Mouse (Mus musculus): Measurements from ENCODE around the gene Lrfn2.

Lrfn2 gene

DNA sequence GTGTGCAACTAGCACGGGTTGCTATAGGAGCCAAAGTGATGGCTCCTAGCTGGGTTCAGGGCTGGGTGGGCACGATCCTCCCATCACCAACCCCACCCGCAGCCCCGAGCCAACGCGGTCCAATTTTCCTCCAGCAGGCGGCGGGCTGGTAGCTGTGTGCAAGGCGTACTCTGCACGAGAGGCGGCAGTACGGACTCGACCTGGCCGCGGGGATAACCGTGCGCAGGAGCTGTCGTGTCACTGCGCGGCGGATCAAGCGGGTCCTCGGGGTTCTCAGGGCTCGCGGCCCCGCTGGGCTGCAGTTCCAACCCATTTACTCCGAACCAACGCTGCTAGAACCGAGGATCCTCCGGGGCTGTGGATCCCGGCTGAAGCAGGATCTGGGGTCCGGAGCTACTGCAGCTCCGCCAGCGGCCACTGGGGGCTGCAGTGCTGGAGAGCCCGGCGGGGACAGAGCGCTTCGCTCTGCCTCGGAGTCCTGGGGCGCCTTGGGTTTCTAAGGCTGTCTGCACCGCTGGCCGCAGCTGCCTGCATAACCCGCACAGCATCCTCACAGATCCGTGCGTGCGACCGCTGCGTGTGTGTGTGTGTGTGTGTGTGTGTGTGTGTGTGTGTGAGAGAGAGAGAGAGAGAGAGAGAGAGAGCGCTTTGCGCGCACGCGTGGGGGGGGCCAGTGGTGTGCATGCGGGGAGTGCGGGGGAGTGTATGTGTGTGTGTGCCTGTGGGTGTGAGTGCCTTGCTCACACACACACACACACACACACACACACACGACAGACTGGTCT lies at the start of gene Lrfn2:
Lrfn2 (plus strand) TSS at position 759 of the 785 bp plus-strand sequence.
- DNase-seq, result peak; percentile 91 to 93

GRCm38 (mm10) chr17:48887472-48888385 lies 44.5 kb upstream of the Lrfn2 start:
- no peak for DNase-seq

- DNase-seq, result no peak
These were observed 26.7 kb upstream of the Lrfn2 start for GRCm38 (mm10) chr17:48905286-48906040.

- no peak for DNase-seq
These were observed 18.7 kb upstream of the Lrfn2 start for GRCm38 (mm10) chr17:48913437-48913836.

- DNase-seq, result no peak
These were observed 14.8 kb upstream of the Lrfn2 start for GRCm38 (mm10) chr17:48917411-48917810.

DNA sequence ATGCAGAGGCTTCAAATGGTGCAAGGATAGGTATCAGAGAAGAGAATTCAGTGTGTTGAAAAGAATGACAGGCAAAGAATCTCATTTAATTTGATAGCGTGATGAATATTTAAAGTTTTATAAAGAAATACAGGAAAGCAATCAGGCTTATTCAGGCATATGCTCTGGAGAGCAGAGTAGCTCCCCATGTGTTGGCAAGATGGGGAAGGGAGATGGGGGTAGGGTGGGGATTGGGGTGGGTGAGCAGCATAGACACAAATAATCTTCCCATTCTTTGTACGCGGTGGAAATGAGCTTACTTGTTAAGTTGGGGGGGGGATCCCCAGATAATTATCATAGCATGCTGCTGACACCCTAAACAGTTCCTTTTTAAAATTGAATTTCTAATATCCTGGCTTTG lies 13.7 kb upstream of the Lrfn2 start:
- no peak for DNase-seq

- DNase-seq, result no peak
These were observed 9.3 kb upstream of the Lrfn2 start for GRCm38 (mm10) chr17:48922905-48923304.

GRCm38 (mm10) chr17:48925426-48925825 lies 6.8 kb upstream of the Lrfn2 start:
- no peak for DNase-seq

GRCm38 (mm10) chr17:48930994-48931393 lies 1.2 kb upstream of the Lrfn2 start:
- DNase-seq, result peak in 1 of 2 experiments; percentile 33

DNA sequence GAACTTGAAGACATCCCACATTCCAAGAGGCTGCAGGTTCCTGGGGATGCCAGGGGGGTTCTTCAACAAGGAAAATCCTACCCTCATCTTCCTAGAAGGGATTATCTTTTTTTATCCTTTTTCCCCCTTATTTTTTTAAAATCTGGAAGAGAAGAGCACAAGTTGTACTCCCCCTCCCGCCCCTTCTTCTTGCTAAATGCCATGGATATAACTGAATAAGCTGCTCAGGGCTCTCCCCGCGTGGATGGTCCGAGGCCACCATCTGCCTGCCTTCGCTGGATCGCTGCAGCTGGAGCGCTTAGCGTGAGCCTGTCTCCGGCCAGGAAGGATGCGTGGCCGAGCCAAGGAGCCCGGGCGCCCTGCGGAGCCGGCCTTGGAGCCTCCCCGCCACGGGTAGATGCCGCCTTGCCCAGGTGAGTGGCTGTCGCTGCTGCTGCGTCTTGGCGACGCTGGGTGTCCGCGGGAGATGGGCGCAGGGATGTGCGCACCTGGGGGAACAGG lies 277 bp downstream of the Lrfn2 start:
- peak; percentile 45 to 47 for DNase-seq

GRCm38 (mm10) chr17:48932916-48933315 lies 737 bp downstream of the Lrfn2 start:
- DNase-seq, result no peak

- DNase-seq, result no peak
These were observed 3.0 kb downstream of the Lrfn2 start for GRCm38 (mm10) chr17:48935201-48935600.

DNA sequence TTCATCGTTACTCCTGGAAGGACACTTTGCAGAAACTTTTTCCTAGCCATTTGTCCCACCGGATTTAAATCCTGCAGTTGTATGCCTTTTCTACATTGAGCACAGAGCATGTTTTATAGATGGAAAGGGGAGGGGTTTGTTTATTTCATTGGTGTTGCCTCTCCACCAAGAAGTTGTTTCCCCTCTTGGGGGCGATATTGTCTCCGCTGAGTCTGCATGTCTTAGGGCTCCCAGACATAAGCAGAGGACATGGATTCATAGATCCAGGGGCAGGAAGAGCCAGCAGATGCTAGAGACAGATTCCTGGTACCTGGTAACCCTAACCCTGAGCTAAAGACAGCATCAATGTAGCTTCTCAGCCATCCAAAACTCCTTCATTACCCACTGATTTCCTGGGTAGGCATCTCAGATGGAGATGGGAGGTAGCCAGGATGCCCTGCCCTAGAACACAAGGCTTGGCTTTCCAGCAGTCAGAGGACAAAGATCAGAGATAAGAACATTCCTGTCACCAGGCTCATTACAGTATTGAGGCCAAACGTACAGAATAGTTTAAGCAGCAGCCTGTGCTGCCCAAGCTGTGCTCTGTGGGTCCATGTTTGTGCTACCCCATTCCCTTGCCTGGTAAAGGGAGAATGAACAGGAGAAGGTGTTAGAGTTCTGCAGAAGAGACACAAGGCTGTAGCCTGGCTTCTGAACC lies 4.4 kb downstream of the Lrfn2 start:
- peak in 1 of 2 experiments; percentile 55 for DNase-seq

DNA sequence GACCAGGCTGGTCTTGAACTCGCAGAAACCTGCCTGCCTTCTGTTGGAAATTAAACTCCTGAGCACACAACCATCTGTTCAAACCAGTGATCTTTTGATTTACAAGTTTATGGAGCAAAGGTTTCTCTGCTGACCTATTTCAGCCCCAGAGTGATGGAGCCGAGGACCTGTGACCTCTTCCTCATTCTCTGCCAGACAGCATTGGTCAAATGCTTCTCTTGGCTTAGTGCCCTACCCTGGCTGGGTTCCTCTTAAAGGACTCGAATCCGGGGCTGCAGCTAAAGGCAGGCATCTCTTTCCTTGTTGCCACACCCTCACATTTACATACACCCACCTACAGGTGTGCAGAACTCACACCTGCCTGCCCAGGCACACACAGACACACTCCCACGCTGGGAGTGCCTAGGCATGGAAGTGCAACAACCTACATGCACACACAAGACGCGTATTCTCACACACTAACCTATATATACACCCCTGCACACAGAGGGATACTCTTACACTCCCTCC lies 6.6 kb downstream of the Lrfn2 start:
- peak; percentile 46 to 61 for DNase-seq

DNA sequence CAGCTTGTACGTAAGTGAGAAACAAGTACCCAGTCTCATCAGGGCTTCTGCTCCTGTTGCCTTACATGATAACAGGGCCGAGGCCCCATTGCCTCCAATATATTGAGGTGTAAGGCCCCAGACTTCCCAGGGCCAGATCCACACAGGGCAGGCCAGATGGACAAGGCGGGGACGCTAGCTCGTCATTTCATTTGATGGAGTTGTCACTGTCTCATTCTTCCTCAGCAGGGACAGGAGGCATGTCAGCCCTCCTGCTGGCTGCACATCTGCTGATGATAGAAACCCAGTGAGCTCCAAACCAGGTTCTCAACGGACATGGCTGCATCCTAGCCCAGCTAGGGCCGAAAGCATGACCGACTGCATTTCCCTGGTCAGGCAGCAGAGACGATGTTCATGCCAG lies 14.1 kb downstream of the Lrfn2 start:
- peak; percentile 84 to 89 for DNase-seq

GRCm38 (mm10) chr17:48946765-48947164 lies 14.6 kb downstream of the Lrfn2 start:
- peak in 1 of 2 experiments; percentile 24 for DNase-seq

DNA sequence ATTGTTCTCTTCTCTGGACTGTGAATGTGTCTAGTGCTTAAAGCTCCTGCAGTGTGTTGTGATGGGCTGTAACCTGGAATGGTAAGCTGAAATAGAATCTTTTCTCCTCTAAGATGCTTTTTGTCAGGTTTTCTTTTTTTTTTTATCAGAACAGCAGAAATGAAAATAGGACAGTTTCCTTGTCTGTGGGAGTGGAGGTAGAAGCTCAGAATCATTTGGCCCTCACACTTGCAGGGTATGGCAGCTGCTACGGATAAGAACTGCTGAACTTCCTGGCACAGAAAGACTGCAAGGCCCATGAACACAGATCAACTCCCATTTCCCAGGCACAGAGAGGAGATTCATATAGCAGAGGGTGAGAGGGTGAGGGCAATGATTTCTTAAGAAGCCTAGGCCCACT lies 19.1 kb downstream of the Lrfn2 start:
- DNase-seq, result no peak

- DNase-seq, result no peak
These were observed 24.0 kb downstream of the Lrfn2 start for GRCm38 (mm10) chr17:48956033-48956631.

DNA sequence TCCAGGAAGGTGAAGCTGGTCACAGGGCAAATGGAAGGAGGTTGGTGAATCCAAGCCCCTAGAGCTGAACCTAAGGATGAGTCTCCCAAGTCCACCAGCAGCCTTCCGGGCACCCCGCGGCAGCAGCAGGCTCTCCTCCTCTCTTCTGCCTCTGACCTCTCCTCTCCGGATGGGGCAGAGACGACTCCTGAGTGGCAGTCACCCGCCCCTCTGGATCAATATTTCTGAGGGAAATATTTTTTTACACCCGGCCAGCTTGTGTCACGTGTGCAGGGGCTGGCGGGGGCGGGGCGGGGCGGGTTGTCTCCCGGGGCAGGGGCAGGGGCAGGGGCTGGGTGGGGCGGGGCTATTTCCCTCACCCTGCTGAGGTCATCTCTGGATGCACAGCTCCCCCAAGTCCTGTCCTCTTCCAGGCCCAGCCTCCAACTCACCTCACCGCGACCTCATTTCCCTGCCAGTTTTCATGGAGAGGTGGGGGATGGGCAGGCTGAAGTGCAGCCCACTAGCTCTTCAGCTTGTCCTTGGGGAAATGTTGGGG lies 28.1 kb downstream of the Lrfn2 start:
- DNase-seq, result peak; percentile 24 to 36

GRCm38 (mm10) chr17:48962646-48963045 lies 30.5 kb downstream of the Lrfn2 start:
- DNase-seq, result no peak

GRCm38 (mm10) chr17:48963740-48964139 lies 31.6 kb downstream of the Lrfn2 start:
- DNase-seq, result no peak

All from cerebellum, postnatal 14 days (tissue).